ENCODE assay signal across 15 mouse cellular contexts in the genomic region with DNA sequence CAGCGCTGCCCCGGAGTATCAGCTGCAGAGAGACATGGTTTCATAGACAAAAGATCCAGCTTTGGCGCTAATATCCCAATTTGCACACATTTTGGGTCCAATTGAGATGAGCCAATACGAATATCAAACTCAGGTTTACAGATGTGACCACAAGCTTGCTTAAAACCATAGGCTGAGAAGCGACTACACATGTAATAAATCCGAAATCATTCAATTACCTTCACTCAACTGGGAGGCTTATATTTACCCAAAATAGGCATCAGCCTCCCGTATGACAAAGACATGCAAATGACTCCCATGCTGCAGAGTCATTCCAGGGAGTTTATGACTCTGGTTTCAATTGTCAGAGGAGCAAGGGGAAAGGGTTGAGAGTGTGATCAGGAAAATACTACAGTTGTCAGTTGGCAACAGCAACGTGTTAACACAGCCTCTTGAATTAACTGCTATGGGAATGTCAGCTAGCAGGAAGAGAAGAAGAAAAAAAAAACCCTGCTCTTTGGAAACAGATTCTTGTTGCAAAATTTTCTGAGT.
DNase-seq lines count a peak whose midpoint lies in the region; ATAC-seq lines count a peak whose summit lies in the region.
"Had no signal": no experiment of that assay in that cellular context is flagged by ENCODE, and none has a peak within 500 bp of the region (broad histone marks: within the 10 kb centered on the region; RNA-seq: fewer than 3 reads in every experiment).

No protein-coding gene starts in this region.

- no peak overlapping the region for H3K4me2 ChIP-seq in forebrain, embryonic 15.5 days (replicated peaks)
- no peak overlapping the region for H3K4me2 ChIP-seq in forebrain, embryonic 11.5 days (ENCODE audit: low read depth, low read length, severe bottlenecking)
- H3K4me2 ChIP-seq in lung, embryonic 16.5 days (ENCODE audit: low read depth, low read length): no peak overlapping the region
- peak overlapping the region; percentile 14; the same call in 1 of the 2 replicates for H3K4me2 ChIP-seq in hindbrain, embryonic 15.5 days
- H3K4me2 ChIP-seq in neural tube, embryonic 14.5 days (ENCODE audit: low read depth, low read length): 0 out of 2 replicates have a peak overlapping the region, but pooled peaks have one; percentile 14
- H3K4me2 ChIP-seq: embryonic facial prominence, embryonic 15.5 days had no signal

- H3K4me1 ChIP-seq in forebrain, embryonic 15.5 days: peaks cover 25% of the 10 kb centered on the region
- peaks cover 4% of the 10 kb centered on the region; the same call in 1 of the 2 replicates for H3K4me1 ChIP-seq in forebrain, embryonic 11.5 days (replicated peaks; ENCODE audit: control insufficient read depth, insufficient read depth, low read length)
- peaks cover 13% of the 10 kb centered on the region for H3K4me1 ChIP-seq in lung, embryonic 16.5 days (replicated peaks; ENCODE audit: control insufficient read depth, insufficient read depth, low read length)
- H3K4me1 ChIP-seq in hindbrain, embryonic 15.5 days (replicated peaks): peaks cover 33% of the 10 kb centered on the region
- H3K4me1 ChIP-seq in neural tube, embryonic 14.5 days (ENCODE audit: control insufficient read depth, insufficient read depth, low read length): peaks cover 29% of the 10 kb centered on the region; the same call in 1 of the 2 replicates

- H3K27ac ChIP-seq in forebrain, embryonic 15.5 days (replicated peaks): peak overlapping the region; percentile 57
- no peak overlapping the region for H3K27ac ChIP-seq in forebrain, embryonic 11.5 days (ENCODE audit: low read depth, low read length)
- H3K27ac ChIP-seq in lung, embryonic 16.5 days (ENCODE audit: low read length): no peak overlapping the region
- H3K27ac ChIP-seq in hindbrain, embryonic 15.5 days (replicated peaks): peak overlapping the region; percentile 61
- H3K27ac ChIP-seq in neural tube, embryonic 14.5 days (ENCODE audit: low read depth, low read length): peak overlapping the region; percentile 74
- H3K27ac ChIP-seq: embryonic facial prominence, embryonic 15.5 days had no signal

- ATAC-seq in forebrain, embryonic 15.5 days (replicated peaks): peak; percentile 34; the same call in 1 of the 2 replicates
- no peak for ATAC-seq in forebrain, embryonic 11.5 days (replicated peaks; ENCODE audit: low FRiP score)
- peak; percentile 32; the same call in 1 of the 2 replicates for ATAC-seq in lung, embryonic 16.5 days (ENCODE audit: low read depth)
- no peak for ATAC-seq in hindbrain, embryonic 15.5 days (ENCODE audit: low FRiP score, low read depth)
- peak; percentile 62; the same call in 1 of the 2 replicates for ATAC-seq in neural tube, embryonic 14.5 days (ENCODE audit: low read depth)

- no peaks in the 10 kb centered on the region for H3K36me3 ChIP-seq in forebrain, embryonic 15.5 days
- H3K36me3 ChIP-seq in forebrain, embryonic 11.5 days (ENCODE audit: control insufficient read depth, insufficient read depth, low read length): no peaks in the 10 kb centered on the region
- no peaks in the 10 kb centered on the region for H3K36me3 ChIP-seq in lung, embryonic 16.5 days (ENCODE audit: control insufficient read depth, insufficient read depth, low read length)
- no peaks in the 10 kb centered on the region for H3K36me3 ChIP-seq in hindbrain, embryonic 15.5 days
- no peaks in the 10 kb centered on the region for H3K36me3 ChIP-seq in neural tube, embryonic 14.5 days (ENCODE audit: control insufficient read depth, insufficient read depth, low read length)
- H3K36me3 ChIP-seq: embryonic facial prominence, embryonic 15.5 days had no signal

- H3K9me3 ChIP-seq in forebrain, embryonic 15.5 days: no peaks in the 10 kb centered on the region
- H3K9me3 ChIP-seq in forebrain, embryonic 11.5 days (ENCODE audit: control insufficient read depth, low read length): no peaks in the 10 kb centered on the region
- H3K9me3 ChIP-seq in lung, embryonic 16.5 days (ENCODE audit: control insufficient read depth, low read length): no peaks in the 10 kb centered on the region
- no peaks in the 10 kb centered on the region for H3K9me3 ChIP-seq in hindbrain, embryonic 15.5 days
- H3K9me3 ChIP-seq in neural tube, embryonic 14.5 days (ENCODE audit: control insufficient read depth, low read length): no peaks in the 10 kb centered on the region
- H3K9me3 ChIP-seq: embryonic facial prominence, embryonic 15.5 days had no signal

- no peak for DNase-seq in forebrain, embryonic 11.5 days (ENCODE audit: low spot score)
- DNase-seq in lung, adult 18-20 months: no peak
- no peak for DNase-seq in ovary, postnatal 14 days (ENCODE audit: low spot score)
- no peak for DNase-seq in right cerebral cortex, postnatal 10 days (ENCODE audit: low spot score in 2 of 2)
- DNase-seq: adrenal gland, postnatal 10 days; cerebellum, postnatal 36 days; heart, postnatal 4 days; liver; lung, postnatal 36 days had no signal

- H3K9ac ChIP-seq in forebrain, embryonic 15.5 days (replicated peaks): no peak overlapping the region
- H3K9ac ChIP-seq in forebrain, embryonic 11.5 days (ENCODE audit: low read length): no peak overlapping the region
- no peak overlapping the region for H3K9ac ChIP-seq in lung, embryonic 16.5 days (ENCODE audit: low read length)
- H3K9ac ChIP-seq in hindbrain, embryonic 15.5 days: peak overlapping the region; percentile 21; the same call in 1 of the 2 replicates
- no peak overlapping the region; the same call in 1 of the 2 replicates for H3K9ac ChIP-seq in neural tube, embryonic 14.5 days (replicated peaks; ENCODE audit: low read depth, low read length)
- H3K9ac ChIP-seq: embryonic facial prominence, embryonic 15.5 days had no signal

- H3K27me3 ChIP-seq in forebrain, embryonic 15.5 days: no peaks in the 10 kb centered on the region
- H3K27me3 ChIP-seq in forebrain, embryonic 11.5 days (ENCODE audit: control insufficient read depth, insufficient read depth, low read length): no peaks in the 10 kb centered on the region
- no peaks in the 10 kb centered on the region for H3K27me3 ChIP-seq in lung, embryonic 16.5 days (ENCODE audit: control insufficient read depth, insufficient read depth, low read depth, low read length)
- H3K27me3 ChIP-seq in hindbrain, embryonic 15.5 days: no peaks in the 10 kb centered on the region
- H3K27me3 ChIP-seq in neural tube, embryonic 14.5 days (ENCODE audit: control insufficient read depth, insufficient read depth, low read length): no peaks in the 10 kb centered on the region
- H3K27me3 ChIP-seq: embryonic facial prominence, embryonic 15.5 days had no signal

- H3K4me3 ChIP-seq in forebrain, embryonic 15.5 days: no peak overlapping the region
- no peak overlapping the region for H3K4me3 ChIP-seq in forebrain, embryonic 11.5 days (ENCODE audit: low read depth, low read length)
- no peak overlapping the region for H3K4me3 ChIP-seq in lung, embryonic 16.5 days (ENCODE audit: low read length)
- H3K4me3 ChIP-seq in hindbrain, embryonic 15.5 days: no peak overlapping the region
- no peak overlapping the region for H3K4me3 ChIP-seq in neural tube, embryonic 14.5 days (ENCODE audit: low read depth, low read length)
- H3K4me3 ChIP-seq: embryonic facial prominence, embryonic 15.5 days; myocyte had no signal

- WGBS in forebrain, embryonic 15.5 days: 31% methylated on average over 8 of the region's 8 CpGs
- 77% methylated on average over 8 of the region's 8 CpGs for WGBS in forebrain, embryonic 11.5 days
- 69% methylated on average over 8 of the region's 8 CpGs for WGBS in lung, embryonic 16.5 days
- 36% methylated on average over 8 of the region's 8 CpGs for WGBS in hindbrain, embryonic 15.5 days
- 20% methylated on average over 8 of the region's 8 CpGs for WGBS in neural tube, embryonic 14.5 days

Comparison
In these comparisons a context has a peak if more than half of its experiments do, and no peak if none do; other contexts are left out.
1. ATAC-seq: peak in forebrain, embryonic 15.5 days (single experiment), lung, embryonic 16.5 days (single experiment) and neural tube, embryonic 14.5 days (single experiment); none in forebrain, embryonic 11.5 days (single experiment) and hindbrain, embryonic 15.5 days (single experiment).
2. H3K27ac ChIP-seq: peak in forebrain, embryonic 15.5 days (single experiment), hindbrain, embryonic 15.5 days (single experiment) and neural tube, embryonic 14.5 days (single experiment); none in forebrain, embryonic 11.5 days (single experiment) and lung, embryonic 16.5 days (single experiment).
3. H3K4me2 ChIP-seq: peak in hindbrain, embryonic 15.5 days (single experiment) and neural tube, embryonic 14.5 days (single experiment); none in forebrain, embryonic 15.5 days (single experiment), forebrain, embryonic 11.5 days (single experiment) and lung, embryonic 16.5 days (single experiment).